Mouse (Mus musculus) cerebellum, postnatal 10 days (tissue): Measurements from ENCODE around the gene Pkp2.
"Not testable (repeated sequence)": the region's sequence is repeated elsewhere in the genome, so short reads cannot be mapped to it uniquely, and the experiment has no call there.

ENCODE experiments used
- DNase-seq, 2 experiments: peaks; one replicate each; pipeline ENCODE4 v3.0.0; 2021; ENCODE audit warnings: mixed read lengths in 2 of 2

Pkp2 gene

GRCm38 (mm10) chr16:16213079-16213760 lies at the start of gene Pkp2:
Gene Pkp2 (plus strand): TSS chr16:16213318.
- DNase-seq = peak; percentile 61 to 64

DNA sequence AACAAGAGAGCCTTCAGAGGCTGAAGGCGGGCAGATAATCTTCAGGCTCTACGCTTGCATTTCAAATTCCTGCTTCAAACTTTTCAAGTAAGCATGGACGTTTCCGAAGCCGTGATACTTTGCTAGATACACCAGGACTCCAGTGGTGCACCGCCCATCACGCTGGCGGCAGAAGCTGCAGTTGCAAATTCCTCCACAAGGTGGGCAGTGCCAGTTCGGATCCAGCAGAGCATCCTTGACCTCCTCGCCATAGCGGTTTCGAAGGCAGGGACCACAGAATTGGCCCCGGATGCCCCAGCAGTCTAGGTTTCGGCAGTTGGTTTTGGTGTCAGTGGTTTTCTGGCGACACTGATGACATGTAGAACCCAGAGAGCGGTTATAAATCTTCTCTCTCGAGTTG lies 15.7 kb upstream of the Pkp2 start:
- DNase-seq = no peak

GRCm38 (mm10) chr16:16201991-16202390 lies 11.1 kb upstream of the Pkp2 start:
- DNase-seq = peak; percentile 60 to 66

- no peak for DNase-seq
Observed at GRCm38 (mm10) chr16:16204648-16205047, 8.5 kb upstream of the Pkp2 start.

- DNase-seq = no peak
Observed at GRCm38 (mm10) chr16:16212723-16213078, 417 bp upstream of the Pkp2 start.

DNA sequence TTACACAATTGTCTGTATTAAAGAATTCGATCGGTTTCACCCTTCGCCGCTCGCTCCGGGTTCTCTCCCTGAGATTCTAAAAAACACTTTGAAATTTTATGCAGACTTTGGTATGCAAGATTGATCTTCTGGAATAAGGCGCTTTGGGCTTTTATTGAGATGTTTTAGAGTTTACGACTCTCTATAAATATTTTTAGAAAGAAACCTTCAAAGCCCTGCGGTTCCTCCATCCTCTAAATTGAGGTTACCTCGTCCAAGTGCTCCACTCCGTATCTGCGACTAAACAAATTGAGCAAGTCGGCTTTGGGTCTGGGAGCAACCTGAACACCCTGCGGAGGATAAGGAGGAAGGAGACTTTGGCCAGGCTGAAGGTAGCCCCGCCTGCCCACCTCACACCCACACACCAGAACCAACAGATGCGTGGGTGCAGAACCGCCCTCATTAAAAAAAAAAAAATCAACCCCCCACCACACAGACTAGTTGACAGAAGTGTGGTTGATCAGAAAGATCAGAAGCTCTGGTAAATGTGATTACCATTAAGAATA lies 715 bp downstream of the Pkp2 start:
- no peak for DNase-seq

- no peak for DNase-seq
Observed at GRCm38 (mm10) chr16:16215645-16216387, 2.7 kb downstream of the Pkp2 start.

DNA sequence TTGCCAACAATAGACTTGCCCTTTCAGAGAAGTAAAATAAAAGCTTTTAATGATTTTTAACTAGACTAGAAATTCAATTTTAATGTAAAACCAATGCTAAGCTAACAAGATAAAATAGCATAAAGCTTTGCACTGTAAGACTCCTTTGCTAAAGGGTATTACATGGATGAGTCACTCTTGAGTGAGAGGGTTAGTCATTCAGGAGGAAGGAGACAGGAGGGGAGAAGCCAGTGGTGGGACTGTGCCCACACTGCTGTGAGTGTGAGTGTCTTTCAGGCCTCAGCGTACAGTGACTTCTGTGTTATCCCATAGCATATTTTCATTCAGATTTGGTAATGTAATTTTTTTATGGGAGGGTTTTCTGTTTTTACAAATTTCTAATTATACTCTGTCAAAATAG lies 3.8 kb downstream of the Pkp2 start:
- no peak for DNase-seq

GRCm38 (mm10) chr16:16219835-16220234 lies 6.7 kb downstream of the Pkp2 start:
- DNase-seq = no peak

GRCm38 (mm10) chr16:16222651-16223050 lies 9.5 kb downstream of the Pkp2 start:
- DNase-seq = no peak

DNA sequence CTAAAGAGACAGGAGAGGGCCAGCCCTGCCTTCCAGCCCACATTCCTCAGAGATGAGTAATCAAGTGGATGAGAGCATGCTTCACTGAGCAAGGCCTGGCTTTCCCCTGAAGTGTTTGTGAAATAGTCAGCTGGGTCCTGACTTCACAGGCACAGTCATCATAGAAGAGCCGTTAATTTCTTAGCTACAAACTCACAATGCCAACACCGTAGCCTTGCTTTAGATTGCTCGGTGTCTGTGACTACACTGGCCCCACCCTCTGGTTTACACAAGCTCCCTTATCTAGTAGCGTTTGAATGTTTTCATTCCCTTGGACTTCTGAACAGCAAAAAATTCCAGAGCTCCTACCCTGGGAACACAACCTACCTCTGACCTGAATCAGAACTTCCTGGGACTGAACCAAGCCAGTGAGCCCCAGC lies 11.4 kb downstream of the Pkp2 start:
- DNase-seq = peak; percentile 35 to 39

- peak; percentile 75 to 83 for DNase-seq
Observed at GRCm38 (mm10) chr16:16225828-16226227, 12.7 kb downstream of the Pkp2 start.

DNA sequence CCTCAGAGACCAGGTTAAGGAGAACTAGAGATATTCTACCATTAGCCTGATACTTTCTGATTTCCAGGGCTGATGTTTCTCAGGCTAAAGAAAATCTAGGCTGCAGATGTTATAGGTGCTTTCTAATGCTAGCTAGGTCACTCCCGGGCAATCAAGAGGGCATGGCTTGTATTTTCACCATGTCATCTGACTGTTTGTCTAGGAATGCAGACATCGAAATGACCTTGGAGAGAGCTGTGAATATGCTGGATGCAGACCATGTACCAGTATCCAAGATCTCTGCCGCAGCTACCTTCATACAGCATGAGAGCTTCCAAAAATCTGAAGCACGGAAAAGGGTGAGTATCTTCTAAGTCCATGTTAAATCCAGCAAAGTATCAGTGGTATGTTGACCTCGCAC lies 17.3 kb downstream of the Pkp2 start:
- no peak for DNase-seq

DNA sequence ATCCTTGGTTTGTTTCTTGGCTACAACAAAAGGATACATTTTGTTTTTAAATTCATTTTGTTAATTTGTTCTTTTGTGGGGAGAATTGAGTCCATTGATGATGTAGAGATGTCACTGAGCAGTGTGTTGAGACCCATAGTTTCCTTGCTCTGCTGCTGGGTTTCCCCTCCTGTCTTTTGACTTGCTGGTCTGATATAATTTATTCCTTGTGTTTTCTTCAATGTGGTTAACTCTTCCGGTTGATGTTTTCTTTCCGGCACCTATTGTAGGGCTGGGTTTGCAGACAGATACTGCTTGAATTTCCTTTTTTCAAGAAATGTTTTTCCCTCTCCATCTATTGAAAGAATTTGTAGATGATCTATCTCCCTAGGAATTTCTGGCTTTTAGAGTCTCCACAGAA lies 20.8 kb downstream of the Pkp2 start:
- no peak for DNase-seq

DNA sequence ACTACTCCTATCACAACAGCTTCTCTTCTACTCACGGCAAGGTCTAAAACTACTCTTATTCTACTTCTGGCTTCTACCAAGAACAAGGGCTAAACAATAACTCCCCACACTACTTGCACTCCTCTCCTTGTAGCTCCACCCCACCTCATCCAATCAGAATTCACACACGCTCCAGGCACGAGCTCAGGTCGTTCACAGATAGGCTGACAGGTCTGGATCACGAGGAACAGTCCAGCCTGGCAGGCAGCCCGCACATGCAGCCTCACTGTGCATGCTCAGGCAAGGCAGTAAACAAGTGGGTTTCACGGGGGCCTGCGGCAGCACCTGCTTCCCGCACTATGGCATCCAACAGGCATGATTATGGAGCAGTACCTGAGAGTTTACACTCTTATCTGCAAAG lies 23.6 kb downstream of the Pkp2 start:
- DNase-seq = not testable (repeated sequence)

DNA sequence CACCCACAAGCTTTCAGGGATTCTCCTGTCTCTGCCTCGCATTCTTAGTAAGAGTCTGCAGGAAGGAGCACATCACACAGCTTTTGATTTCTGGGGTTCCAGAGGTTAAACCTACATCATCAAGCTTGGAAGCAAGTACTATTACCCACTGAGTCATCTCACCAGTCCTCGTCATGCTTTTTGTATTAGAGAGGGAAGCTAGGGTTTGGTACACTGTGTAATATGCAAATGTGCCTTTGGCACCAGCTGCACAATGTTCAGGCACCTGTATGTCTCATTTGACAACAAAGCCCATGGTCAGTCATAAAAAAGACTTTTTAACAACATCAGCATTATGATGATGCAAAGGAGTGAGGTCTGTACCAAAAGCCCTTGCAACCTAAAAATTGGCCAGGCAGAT lies 25.2 kb downstream of the Pkp2 start:
- no peak for DNase-seq

DNA sequence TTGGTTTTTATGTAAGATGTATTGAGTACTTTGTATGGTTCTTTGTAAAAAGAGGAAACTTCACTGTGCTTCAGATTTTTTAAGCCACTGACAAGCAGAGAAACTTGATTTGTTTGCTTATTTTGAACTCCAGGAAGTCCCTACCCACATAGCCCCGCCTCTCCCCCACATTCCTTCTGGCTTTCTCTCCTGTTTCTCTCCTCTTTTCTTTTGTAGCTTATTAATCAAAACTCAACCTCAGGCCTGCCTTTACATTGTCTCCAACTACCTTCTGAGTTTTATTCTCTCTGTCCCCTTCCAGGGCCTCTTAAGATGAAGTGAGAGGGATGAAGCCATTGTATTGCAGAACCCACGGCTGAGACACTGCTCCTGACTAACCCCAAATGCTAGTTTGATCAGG lies 31.6 kb downstream of the Pkp2 start:
- DNase-seq = no peak

DNA sequence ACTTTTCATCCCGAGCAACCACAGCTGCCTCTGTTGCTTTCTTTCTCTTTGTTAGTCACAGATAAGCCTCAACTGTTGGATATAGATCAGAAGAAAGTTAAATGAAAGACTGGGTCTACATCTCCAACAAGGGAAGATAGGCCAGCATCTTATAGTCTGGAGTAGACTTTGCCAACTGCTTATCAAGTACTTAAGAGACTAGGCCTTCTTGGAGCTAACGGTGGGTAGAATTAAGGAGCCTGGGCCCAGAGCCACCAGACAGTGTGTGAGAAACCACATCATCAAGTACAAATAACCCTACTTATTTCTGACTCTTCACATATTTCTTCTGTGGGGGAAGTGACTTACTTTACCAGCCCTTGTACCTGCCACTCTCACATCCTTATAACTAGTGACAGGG lies 37.4 kb downstream of the Pkp2 start:
- DNase-seq = no peak

- DNase-seq = peak; percentile 64 to 74
Observed at GRCm38 (mm10) chr16:16253326-16254074, 40.4 kb downstream of the Pkp2 start.

- DNase-seq = no peak
Observed at GRCm38 (mm10) chr16:16255217-16255616, 42.1 kb downstream of the Pkp2 start.

DNA sequence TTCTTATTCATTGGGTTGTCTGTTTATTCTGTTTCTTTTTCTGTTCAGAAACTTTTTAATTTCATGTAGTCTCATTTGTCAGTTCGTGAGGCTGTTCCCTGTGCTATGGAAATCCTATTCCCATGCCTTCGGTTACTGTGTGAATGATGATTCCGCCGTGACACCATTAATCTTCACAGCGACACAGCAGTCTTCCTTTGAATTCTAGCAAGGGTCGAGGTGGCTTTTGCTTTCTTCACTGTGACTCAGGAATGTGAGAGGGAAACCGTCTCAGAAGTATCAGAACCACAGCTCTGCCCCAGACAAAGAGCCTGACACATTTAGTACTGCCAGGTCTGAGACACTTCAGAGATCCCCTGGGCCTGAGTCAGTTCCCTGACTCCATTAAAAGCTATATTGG lies 42.8 kb downstream of the Pkp2 start:
- no peak for DNase-seq

- peak; percentile 72 to 80 for DNase-seq
Observed at GRCm38 (mm10) chr16:16256672-16257071, 43.6 kb downstream of the Pkp2 start.

- no peak for DNase-seq
Observed at GRCm38 (mm10) chr16:16260882-16261281, 47.8 kb downstream of the Pkp2 start.

- DNase-seq = no peak
Observed at GRCm38 (mm10) chr16:16261481-16261880, 48.4 kb downstream of the Pkp2 start.
